Mouse (Mus musculus) duodenum, adult 2 months (tissue): Measurements from ENCODE around the gene Dolpp1. TPM values are rescaled to one million over a fixed set of nuclear protein-coding genes. Genes with fewer than 3 reads are reported as not detected.

Source experiments
- polyA plus RNA-seq: library from polyadenylated mRNA; depleted of rRNA; stranded (reverse); fragments of >200 nt; gene quantifications from 2 replicates; pipeline ENCODE4 v1.2.3, GENCODE M21; 2012; ENCODE audit warnings: low replicate concordance; rRNA removed

The Dolpp1 gene
- 157 and 199 TPM in 2 replicates for polyA plus RNA-seq

DNA sequence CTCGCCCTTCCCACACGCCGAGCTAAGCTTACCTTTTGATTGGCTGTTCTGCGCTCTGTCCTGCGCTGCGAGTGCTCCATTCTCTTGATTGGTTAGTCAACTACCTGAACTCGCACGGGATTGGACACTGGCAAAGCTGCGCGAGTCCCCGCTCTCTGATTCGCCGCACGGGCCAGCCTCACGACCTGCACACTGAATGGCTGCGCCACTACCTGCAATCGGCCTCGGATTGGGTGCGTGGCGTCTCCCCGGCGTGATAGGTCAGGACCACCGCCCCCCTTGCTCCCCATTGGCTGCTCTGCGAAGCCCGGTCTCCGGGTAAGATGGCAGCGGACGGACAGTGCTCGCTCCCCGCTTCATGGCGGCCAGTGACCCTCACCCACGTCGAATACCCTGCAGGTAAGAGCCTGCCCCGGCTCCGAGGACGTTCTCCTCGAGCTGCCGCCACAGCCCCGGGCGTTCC, at the start of gene Dolpp1:
TSS of gene Dolpp1 (plus strand) at position 141 of the 463 bp plus-strand sequence.

DNA sequence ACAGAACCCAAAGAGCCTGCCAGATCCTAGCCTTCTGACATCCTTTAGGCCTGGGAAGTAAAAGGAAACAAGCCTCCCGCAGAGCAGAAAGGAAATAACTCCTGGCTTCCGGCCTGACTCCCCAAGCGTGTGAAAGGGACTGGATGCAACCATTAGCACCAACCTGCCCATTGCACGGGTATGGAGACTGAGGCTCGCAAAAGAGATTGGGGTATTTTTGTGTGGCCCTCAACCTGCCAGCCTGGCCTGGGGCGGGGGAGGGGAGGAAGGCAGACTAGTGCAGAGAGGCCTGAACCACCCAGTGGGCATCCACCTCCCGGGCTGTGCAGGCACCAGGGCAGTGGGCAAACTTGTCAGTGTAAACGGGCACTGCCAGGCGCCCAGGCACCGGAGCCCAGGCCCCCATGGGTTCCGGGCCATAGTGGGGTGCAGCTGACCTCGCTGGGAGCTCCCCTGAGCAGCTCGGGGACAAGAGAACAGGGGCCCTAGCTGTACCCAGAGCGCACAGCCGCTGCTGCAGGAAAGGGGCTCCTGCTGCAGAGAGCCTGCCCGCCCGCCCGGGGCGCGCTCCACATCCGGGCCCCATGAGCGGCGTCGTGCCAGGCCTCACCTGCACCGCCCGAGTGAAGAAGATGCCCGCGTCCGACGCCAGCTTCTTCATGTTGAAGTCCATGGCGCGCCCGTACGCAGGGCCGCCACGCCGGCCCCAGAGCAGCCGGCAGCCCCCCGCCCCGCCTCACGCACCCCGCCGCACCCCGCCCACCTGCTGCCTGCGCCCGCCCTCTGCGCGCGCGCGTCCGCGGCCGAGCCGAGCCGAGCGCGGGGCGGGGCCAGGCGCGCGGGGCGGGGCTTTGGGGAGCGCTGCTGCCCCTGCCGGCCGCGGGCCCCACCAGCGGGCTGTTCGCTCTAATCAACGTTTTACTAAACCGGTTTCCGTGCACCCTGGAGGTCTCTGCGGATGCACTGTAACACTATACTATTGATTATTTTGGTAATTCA, 33.2 kb upstream of the Dolpp1 start, which contains the start of gene Sh3glb2:
TSS of gene Sh3glb2 (minus strand) at position 805 of the 999 bp plus-strand sequence.

DNA sequence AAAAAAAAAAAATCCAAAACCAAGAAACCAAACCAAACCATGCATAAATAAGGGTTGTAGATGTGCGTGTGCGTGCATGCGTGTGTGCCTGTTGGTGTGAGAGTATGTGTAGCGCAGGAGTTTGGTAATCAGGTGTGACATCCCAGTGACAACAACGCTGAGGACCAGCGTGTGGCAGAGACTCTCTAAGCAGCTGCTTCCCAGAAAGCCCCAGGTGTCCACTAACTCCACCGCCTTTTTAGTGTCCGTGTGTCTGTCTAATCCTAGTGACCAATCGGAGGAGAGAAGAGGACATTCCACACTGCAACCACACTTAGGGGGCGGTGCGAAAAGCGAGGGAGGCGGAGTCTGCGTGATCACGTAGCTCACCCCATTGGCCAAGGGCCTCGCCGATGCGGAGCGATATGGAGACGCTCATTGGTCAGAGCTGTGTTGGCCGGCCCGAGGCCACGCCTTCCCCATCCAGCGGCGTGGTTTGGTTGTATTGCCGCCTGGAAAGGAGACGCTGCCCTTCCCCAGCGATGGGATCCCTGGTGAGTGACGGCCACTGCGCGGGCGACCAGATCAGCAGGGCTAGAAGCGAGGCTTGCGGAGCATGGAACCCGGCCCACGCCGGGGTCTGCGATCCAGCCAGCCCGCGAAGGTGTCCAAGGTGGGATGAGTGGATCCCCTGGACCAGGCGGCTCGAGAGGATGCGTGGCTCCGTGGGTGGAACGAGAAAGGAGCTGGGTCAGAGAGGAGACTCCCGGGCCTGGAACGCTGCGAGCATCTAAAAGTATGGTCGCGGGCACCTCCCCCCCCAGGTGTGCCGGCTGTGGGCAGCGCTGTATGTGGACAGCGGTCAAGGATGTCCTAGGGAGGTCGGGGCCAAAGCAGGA, 28.0 kb upstream of the Dolpp1 start, which contains the start of gene Miga2:
TSS of gene Miga2 (plus strand) at position 461 of the 878 bp plus-strand sequence.

DNA sequence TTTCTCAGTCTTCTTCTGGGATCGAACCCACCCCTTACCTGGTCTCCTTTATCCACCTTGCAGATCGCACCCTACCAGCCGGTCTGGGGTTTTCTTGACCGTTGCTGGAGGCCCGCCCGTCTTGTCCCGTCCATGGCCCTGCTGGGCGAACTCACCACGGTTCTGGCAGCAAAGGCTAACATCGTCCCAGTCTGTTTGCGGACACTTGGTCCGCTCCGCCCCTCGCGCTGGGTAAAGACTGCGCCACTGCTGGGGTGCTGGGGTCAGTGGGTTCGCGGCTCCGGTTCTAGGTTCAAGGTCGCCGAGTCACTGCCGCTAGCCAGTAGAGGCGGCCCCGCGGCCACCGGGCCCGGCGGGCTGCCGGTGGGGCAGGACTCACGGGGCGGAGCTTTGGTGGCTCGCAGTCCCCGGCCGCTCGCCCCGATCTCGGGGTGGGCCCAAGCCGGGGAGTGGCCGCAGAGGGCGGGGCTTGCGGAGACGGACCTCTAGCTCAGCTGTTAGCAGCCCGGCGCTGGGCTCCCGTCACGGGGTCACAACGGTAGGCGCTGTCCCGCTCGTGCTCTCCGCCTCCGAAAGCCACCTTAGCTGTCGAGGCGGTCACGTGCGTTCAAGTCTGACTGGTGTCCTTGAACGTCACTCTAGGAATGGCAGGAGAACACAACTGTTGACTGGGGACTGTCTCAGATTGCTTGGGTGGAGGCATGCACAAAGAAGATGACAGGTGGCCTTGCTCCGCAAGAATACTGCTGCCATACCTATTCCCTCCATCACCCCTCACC, 23.3 kb downstream of the Dolpp1 start, which contains the start of gene Crat:
TSS of gene Crat (minus strand) at position 657 of the 779 bp plus-strand sequence.

DNA sequence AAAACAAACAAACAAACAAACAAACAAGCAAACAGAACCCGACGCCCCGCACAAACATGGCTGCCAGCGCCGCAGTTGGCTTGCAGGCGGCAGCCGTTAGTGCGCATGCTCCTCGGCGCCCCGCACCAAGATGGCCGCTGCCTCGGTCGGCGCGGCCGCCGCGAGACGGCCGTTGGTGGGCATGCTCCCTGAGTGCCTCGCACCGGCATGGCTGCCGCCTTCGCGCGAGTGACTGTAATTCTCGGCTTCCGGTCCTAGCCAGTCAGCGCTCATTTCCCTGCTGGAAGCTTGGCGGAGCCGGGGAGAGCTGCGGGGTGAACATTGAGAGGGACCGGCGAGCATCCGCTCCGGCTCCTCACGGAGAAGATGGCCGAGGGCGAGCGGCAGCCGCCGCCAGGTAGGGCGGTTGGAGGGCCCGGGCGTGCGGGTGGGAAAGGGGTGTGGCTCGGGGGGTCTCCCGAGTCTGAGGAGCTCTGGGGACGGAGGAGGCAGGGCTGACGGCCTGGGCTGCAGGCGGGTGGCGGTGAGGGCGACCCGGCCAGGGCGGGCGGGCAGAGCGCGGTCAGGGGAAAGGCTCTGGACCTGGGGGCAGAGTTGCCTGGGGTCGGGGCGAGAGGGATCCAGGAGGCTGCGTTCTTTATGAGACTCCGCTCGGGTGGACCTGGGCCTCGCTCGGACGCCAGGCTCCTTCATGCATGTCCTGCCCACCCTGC, 24.0 kb downstream of the Dolpp1 start, which contains the start of gene Ptpa:
TSS of gene Ptpa (plus strand) at position 104 of the 713 bp plus-strand sequence.

Other genes starting within 250 kb of the Dolpp1 start
- 88.4 and 254 TPM in 2 replicates for gene Endog, start 220.8 kb upstream of the Dolpp1 start, polyA plus RNA-seq
- gene Spout1, start 213.8 kb upstream of the Dolpp1 start, polyA plus RNA-seq: 19.1 and 20.7 TPM in 2 replicates
- 33.7 and 56.0 TPM in 2 replicates for gene Kyat1, start 186.4 kb upstream of the Dolpp1 start, polyA plus RNA-seq
- gene Lrrc8a, start 154.5 kb upstream of the Dolpp1 start, polyA plus RNA-seq: 15.3 and 19.6 TPM in 2 replicates
- 2.6 and 3.4 TPM in 2 replicates for gene Gm28035, start 151.7 kb upstream of the Dolpp1 start, polyA plus RNA-seq
- 4.4 and 5.9 TPM in 2 replicates for gene Phyhd1, start 126.1 kb upstream of the Dolpp1 start, polyA plus RNA-seq
- gene Gm28038, start 111.2 kb upstream of the Dolpp1 start, polyA plus RNA-seq: not detected in 2 replicates
- gene Dolk, start 105.9 kb upstream of the Dolpp1 start, polyA plus RNA-seq: 14.6 and 20.2 TPM in 2 replicates
- gene Nup188, start 105.9 kb upstream of the Dolpp1 start, polyA plus RNA-seq: 27.0 and 29.2 TPM in 2 replicates
- gene Sh3glb2, start 32.9 kb upstream of the Dolpp1 start, polyA plus RNA-seq: 149 and 156 TPM in 2 replicates
- 45.6 and 46.8 TPM in 2 replicates for gene Miga2, start 28.0 kb upstream of the Dolpp1 start, polyA plus RNA-seq
- 263 and 268 TPM in 2 replicates for gene Crat, start 23.6 kb downstream of the Dolpp1 start, polyA plus RNA-seq
- 138 and 167 TPM in 2 replicates for gene Ptpa, start 23.8 kb downstream of the Dolpp1 start, polyA plus RNA-seq
- gene Ier5l, start 82.0 kb downstream of the Dolpp1 start, polyA plus RNA-seq: 8.5 and 16.1 TPM in 2 replicates
- gene Cstad, start 202.8 kb downstream of the Dolpp1 start, polyA plus RNA-seq: 0.85 TPM in 1 of 2 replicates, not detected in the other